Mouse (Mus musculus): Measurements from ENCODE around the gene Ccm2. TPM values are rescaled to one million over a fixed set of nuclear protein-coding genes. Genes with fewer than 3 reads are reported as not detected.
A peak's percentile ranks its signal among the peaks of the same experiment; 100 is the strongest.

Ccm2 gene
- total and polyA plus RNA-seq, 3 experiments: 30.4 to 34.5 (median 32.7) TPM

DNA sequence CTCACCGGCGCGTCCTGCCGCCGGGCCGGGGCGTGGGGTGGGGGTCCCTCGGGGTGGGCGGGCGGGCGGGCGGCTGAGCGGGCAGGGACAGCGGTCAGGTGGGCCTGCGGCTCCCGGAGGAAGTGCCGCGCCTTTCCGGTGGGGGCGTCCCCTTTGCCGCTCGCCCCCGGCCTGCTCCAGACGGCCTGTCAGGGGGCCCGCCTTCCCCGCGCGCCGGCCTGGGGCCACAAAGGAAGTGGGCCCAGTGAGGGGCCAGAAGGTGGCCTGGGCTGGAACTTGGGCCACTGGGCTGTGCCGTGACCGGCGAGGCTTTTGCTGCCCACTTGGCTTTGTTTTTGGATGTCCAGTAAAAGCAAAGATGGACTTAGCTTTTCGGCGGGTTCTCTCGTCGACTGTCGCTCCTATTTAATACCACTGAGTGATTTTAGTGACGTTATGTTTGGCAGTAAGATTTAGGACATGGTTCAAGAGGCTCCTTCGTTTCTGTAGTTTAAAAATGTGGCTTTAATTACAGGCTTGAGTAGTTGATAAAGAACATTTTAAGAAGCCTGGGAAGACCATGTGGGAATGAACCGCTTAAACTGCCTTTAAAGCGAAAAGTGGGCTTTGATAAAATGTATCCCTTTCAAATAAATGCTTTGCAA lies 472 bp downstream of the Ccm2 start (continued):
- TF ChIP-seq TBP (conservative IDR thresholded peaks at IDR 0.05; ENCODE audit: low read depth, low read length) (0 out of 2 replicates have a peak, but pooled peaks have one; percentile 15), TCF12 (IDR thresholded peaks at IDR 0.05; ENCODE audit: low read depth, low read length) (peak; percentile 16; the same call in 1 of the 2 replicates), MAFK (IDR thresholded peaks at IDR 0.05; ENCODE audit: insufficient replicate concordance, low read length) (no peak), USF1 (IDR thresholded peaks at IDR 0.05; ENCODE audit: low read depth, low read length) (no peak; the same call in 1 of the 2 replicates)

DNA sequence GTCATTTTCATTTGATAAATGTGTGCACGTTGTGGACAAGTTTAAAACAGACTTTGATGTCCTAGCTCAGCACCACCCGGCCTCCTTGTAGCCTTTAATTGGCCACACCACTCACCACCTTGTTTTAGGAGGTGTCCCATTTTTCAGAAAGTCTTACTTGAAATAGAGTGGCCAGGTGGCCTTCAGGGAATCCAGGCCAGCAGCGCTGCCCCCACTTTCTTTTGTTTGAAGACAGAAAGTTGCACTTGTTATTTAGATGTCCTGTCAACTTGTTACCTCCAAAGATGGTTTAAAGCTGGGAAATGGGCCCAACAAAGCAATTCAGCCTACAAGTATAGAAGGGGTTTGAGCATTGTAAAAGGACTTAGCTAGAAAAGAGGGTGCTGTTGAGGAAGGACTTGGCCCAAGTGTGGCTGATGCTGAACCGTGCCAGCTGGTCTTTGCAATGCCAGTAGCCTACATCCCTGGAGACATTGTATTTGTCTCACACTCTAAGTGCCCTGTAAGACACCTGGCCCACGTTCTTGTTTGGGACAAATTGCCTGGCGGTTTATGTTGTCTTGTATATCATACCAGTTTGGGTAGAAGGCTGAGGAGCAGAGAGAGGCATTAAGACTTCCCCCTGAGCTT lies 1.1 kb downstream of the Ccm2 start:
- Histone ChIP-seq H3K4me3 (replicated peaks in 1 of 3; ENCODE audit: low read depth in 2 of 3, low read length in 2 of 3, poor library complexity in 1 of 3) (peak overlapping the region; percentile 66 to 97 (median 84)), H3K27ac (ENCODE audit: insufficient read depth, low read depth) (no peak overlapping the region), H3K79me2 (replicated peaks; ENCODE audit: control insufficient read depth, extremely low read depth, insufficient read depth, poor library complexity, severe bottlenecking) (peaks cover 47% of the 10 kb centered on the region), H3K4me1 (ENCODE audit: control insufficient read depth in 1 of 2, insufficient read depth in 2 of 2) (peaks cover 8 to 33% of the 10 kb centered on the region in 2 experiments), H3K9me3 (replicated peaks; ENCODE audit: low read length) (no peaks in the 10 kb centered on the region), H3K27me3 (replicated peaks) (no peaks in the 10 kb centered on the region), H3K4me2 (ENCODE audit: insufficient read depth, low read depth, poor library complexity, severe bottlenecking) (peak overlapping the region; percentile 85), H3K36me3 (replicated peaks in 1 of 2; ENCODE audit: control insufficient read depth in 1 of 2, insufficient read depth in 1 of 2, low read length in 1 of 2) (peaks cover 5 to 29% of the 10 kb centered on the region in 2 experiments), H3K9ac (ENCODE audit: insufficient read depth, low read depth) (peak overlapping the region; percentile 97)
- no peak for DNase-seq (ENCODE audit: extremely low read depth)
- TF ChIP-seq TCF12 (IDR thresholded peaks at IDR 0.05; ENCODE audit: low read depth, low read length): no peak
- TF ChIP-seq MYC (IDR thresholded peaks at IDR 0.05; ENCODE audit: low read depth, low read length): 0 out of 2 replicates have a peak, but pooled peaks have one; percentile 1
- TF ChIP-seq MXI1 (IDR thresholded peaks at IDR 0.05; ENCODE audit: low read depth, low read length): no peak; the same call in 1 of the 2 replicates
- TF ChIP-seq IRF4 (IDR thresholded peaks at IDR 0.05; ENCODE audit: low read depth, low read length): no peak
- TF ChIP-seq JUN (IDR thresholded peaks at IDR 0.05; ENCODE audit: insufficient read depth, low read depth, low read length): no peak
- TF ChIP-seq CTCF (conservative IDR thresholded peaks at IDR 0.05 in 1 of 2, IDR thresholded peaks at IDR 0.05 in 1 of 2; ENCODE audit: low read depth in 2 of 2, low read length in 2 of 2): no peak
- no peak for TF ChIP-seq ZKSCAN1 (IDR thresholded peaks at IDR 0.05; ENCODE audit: borderline replicate concordance, low read depth, low read length)
- no peak for TF ChIP-seq E2F4 (IDR thresholded peaks at IDR 0.05; ENCODE audit: insufficient replicate concordance, low read depth, low read length)
- TF ChIP-seq ETS1 (conservative IDR thresholded peaks at IDR 0.05; ENCODE audit: low read depth, low read length): no peak
- TF ChIP-seq ZMIZ1 (IDR thresholded peaks at IDR 0.05; ENCODE audit: low read depth, low read length): no peak
- no peak for TF ChIP-seq UBTF (IDR thresholded peaks at IDR 0.05; ENCODE audit: low read depth, low read length)
- no peak for TF ChIP-seq ZNF384 (IDR thresholded peaks at IDR 0.05; ENCODE audit: low read depth, low read length)
- TF ChIP-seq POLR2A (IDR thresholded peaks at IDR 0.05; ENCODE audit: low read depth, low read length): 0 out of 2 replicates have a peak, but pooled peaks have one; percentile 17
- TF ChIP-seq MAX (IDR thresholded peaks at IDR 0.05; ENCODE audit: low read length): no peak
- TF ChIP-seq USF2 (conservative IDR thresholded peaks at IDR 0.05; ENCODE audit: low read depth, low read length): no peak
- TF ChIP-seq NELFE (IDR thresholded peaks at IDR 0.05; ENCODE audit: low read depth, low read length): no peak
- TF ChIP-seq MAZ (IDR thresholded peaks at IDR 0.05; ENCODE audit: low read depth, low read length): peak; percentile 54; the same call in 1 of the 2 replicates
- no peak for TF ChIP-seq TBP (conservative IDR thresholded peaks at IDR 0.05; ENCODE audit: low read depth, low read length)
- TF ChIP-seq USF1 (IDR thresholded peaks at IDR 0.05; ENCODE audit: low read depth, low read length): no peak
- no peak for TF ChIP-seq JUND (conservative IDR thresholded peaks at IDR 0.05; ENCODE audit: low read depth, low read length)
- TF ChIP-seq MEF2A (IDR thresholded peaks at IDR 0.05; ENCODE audit: borderline replicate concordance, low read depth, low read length): no peak
- no peak; the same call in 1 of the 2 replicates for TF ChIP-seq SIN3A (IDR thresholded peaks at IDR 0.05; ENCODE audit: low read length)
- TF ChIP-seq RCOR1 (conservative IDR thresholded peaks at IDR 0.05; ENCODE audit: low read depth, low read length): no peak
- TF ChIP-seq EP300 (IDR thresholded peaks at IDR 0.05; ENCODE audit: low read length): no peak
- TF ChIP-seq POLR2AphosphoS2 (IDR thresholded peaks at IDR 0.05; ENCODE audit: low read depth, low read length): no peak
- TF ChIP-seq PAX5 (IDR thresholded peaks at IDR 0.05; ENCODE audit: low read length): no peak
- no peak for TF ChIP-seq HCFC1 (IDR thresholded peaks at IDR 0.05; ENCODE audit: low read depth, low read length)
- peak; percentile 20; the same call in 1 of the 2 replicates for TF ChIP-seq CHD2 (IDR thresholded peaks at IDR 0.05; ENCODE audit: low read length)
- no peak for TF ChIP-seq ZC3H11A (IDR thresholded peaks at IDR 0.05; ENCODE audit: low read depth, low read length)
- TF ChIP-seq SMC3 (IDR thresholded peaks at IDR 0.05; ENCODE audit: low read depth, low read length): no peak
- TF ChIP-seq KAT2A (IDR thresholded peaks at IDR 0.05; ENCODE audit: insufficient replicate concordance, low read length): no peak
- in situ Hi-C loops (cut with MboI; ENCODE audit: low pct_ligation_motif_present, low pct_unique_long_range_greater_than_20kb, low sequenced_read_pairs): loop anchor here (5.0 kb wide), 1 partner anchor 34 kb away; no protein-coding TSS in a partner anchor
- dilution Hi-C loops (cut with MboI; ENCODE audit: extremely low pct_ligation_motif_present, extremely low pct_unique_long_range_greater_than_20kb, low sequenced_read_pairs): no loop called here
